Mouse (Mus musculus): Measurements from ENCODE around the gene Cnpy2. TPM values are rescaled to one million over a fixed set of nuclear protein-coding genes. Genes with fewer than 3 reads are reported as not detected.
"Not testable (repeated sequence)": the region's sequence is repeated elsewhere in the genome, so short reads cannot be mapped to it uniquely, and the experiment has no call there.

The Cnpy2 gene
- polyA plus RNA-seq (2012; rRNA removed), result 118 and 124 TPM in 2 replicates

- DNase-seq (ENCODE audit: low spot score), result peak; percentile 80
Measured at GRCm38 (mm10) chr10:128322141-128323108, at the start of gene Cnpy2. Cnpy2 (plus strand) TSS chr10:128322459.

GRCm38 (mm10) chr10:128272819-128273439 is 49.3 kb upstream of the Cnpy2 start:
- DNase-seq (ENCODE audit: low spot score), result not testable (repeated sequence)

GRCm38 (mm10) chr10:128275374-128275773 is 46.9 kb upstream of the Cnpy2 start:
- not testable (repeated sequence) for DNase-seq (ENCODE audit: low spot score)

- no peak for DNase-seq (ENCODE audit: low spot score)
Measured at GRCm38 (mm10) chr10:128278158-128278557, 44.1 kb upstream of the Cnpy2 start.

- no peak for DNase-seq (ENCODE audit: low spot score)
Measured at GRCm38 (mm10) chr10:128280943-128281342, 41.3 kb upstream of the Cnpy2 start.

- no peak for DNase-seq (ENCODE audit: low spot score)
Measured at GRCm38 (mm10) chr10:128281682-128282081, 40.6 kb upstream of the Cnpy2 start.

- DNase-seq (ENCODE audit: low spot score), result no peak
Measured at GRCm38 (mm10) chr10:128282886-128283450, 39.3 kb upstream of the Cnpy2 start.

GRCm38 (mm10) chr10:128283604-128284579 is 38.4 kb upstream of the Cnpy2 start:
- no peak for DNase-seq (ENCODE audit: low spot score)

- not testable (repeated sequence) for DNase-seq (ENCODE audit: low spot score)
Measured at GRCm38 (mm10) chr10:128290594-128290993, 31.7 kb upstream of the Cnpy2 start.

GRCm38 (mm10) chr10:128296370-128297090 is 25.7 kb upstream of the Cnpy2 start:
- no peak for DNase-seq (ENCODE audit: low spot score)

GRCm38 (mm10) chr10:128297221-128297620 is 25.0 kb upstream of the Cnpy2 start:
- no peak for DNase-seq (ENCODE audit: low spot score)

- DNase-seq (ENCODE audit: low spot score), result no peak
Measured at GRCm38 (mm10) chr10:128297622-128298021, 24.6 kb upstream of the Cnpy2 start.

- no peak for DNase-seq (ENCODE audit: low spot score)
Measured at GRCm38 (mm10) chr10:128298243-128298642, 24.0 kb upstream of the Cnpy2 start.

- no peak for DNase-seq (ENCODE audit: low spot score)
Measured at GRCm38 (mm10) chr10:128298702-128299171, 23.5 kb upstream of the Cnpy2 start, which contains the start of gene Il23a. Il23a (minus strand) TSS chr10:128298752.

GRCm38 (mm10) chr10:128302357-128302756 is 19.9 kb upstream of the Cnpy2 start:
- no peak for DNase-seq (ENCODE audit: low spot score)

GRCm38 (mm10) chr10:128302785-128303125 is 19.5 kb upstream of the Cnpy2 start:
- no peak for DNase-seq (ENCODE audit: low spot score)

GRCm38 (mm10) chr10:128303126-128304021 is 18.9 kb upstream of the Cnpy2 start, which contains the start of gene Pan2:
Pan2 (plus strand) TSS chr10:128303335.
- DNase-seq (ENCODE audit: low spot score), result peak; percentile 100

GRCm38 (mm10) chr10:128309654-128310053 is 12.6 kb upstream of the Cnpy2 start:
- DNase-seq (ENCODE audit: low spot score), result no peak

GRCm38 (mm10) chr10:128310177-128310576 is 12.1 kb upstream of the Cnpy2 start:
- no peak for DNase-seq (ENCODE audit: low spot score)
